Mouse (Mus musculus): ENCODE results near the gene Myo18b.

The Myo18b gene

DNA sequence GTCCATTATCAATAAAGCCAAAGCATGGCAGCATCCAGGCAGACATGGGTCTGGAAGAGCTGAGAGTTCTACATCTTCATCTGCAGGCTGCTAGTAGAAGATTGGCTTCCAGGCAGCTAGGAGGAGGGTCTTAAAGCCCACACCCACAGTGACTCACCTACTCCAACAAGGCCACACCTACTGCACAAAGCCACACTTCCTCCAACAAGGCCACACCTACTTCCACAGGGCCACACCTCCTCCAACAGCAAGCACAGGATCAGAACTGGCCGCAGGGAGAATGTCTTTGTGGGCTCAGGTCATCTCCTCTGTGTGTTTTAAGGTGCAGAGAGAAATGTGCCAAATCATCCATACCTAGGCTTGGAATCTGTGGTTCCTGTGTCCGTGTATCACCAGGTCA, 224.2 kb downstream of the Myo18b start:
- no peak for DNase-seq (ENCODE audit: low spot score)

DNA sequence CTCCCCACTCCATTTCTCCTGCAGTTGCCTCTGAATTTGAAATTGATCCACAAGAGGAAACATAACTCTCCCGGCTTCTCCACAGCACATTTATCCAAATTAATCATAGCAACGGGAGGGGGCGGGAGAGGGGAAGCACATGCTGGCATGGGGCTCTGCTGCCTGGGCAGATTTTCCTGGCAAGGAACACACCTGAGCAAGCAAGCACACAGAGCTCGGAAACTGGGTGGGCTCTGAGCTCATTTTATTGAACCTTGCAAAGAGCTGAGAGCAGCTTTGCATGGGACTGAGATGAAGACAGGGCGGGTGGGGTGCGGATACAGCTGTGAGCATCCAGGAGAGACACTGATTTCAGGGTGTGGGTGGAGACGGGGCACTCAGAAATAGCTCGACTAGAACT, 229.0 kb downstream of the Myo18b start:
- no peak for DNase-seq (ENCODE audit: low spot score)

DNA sequence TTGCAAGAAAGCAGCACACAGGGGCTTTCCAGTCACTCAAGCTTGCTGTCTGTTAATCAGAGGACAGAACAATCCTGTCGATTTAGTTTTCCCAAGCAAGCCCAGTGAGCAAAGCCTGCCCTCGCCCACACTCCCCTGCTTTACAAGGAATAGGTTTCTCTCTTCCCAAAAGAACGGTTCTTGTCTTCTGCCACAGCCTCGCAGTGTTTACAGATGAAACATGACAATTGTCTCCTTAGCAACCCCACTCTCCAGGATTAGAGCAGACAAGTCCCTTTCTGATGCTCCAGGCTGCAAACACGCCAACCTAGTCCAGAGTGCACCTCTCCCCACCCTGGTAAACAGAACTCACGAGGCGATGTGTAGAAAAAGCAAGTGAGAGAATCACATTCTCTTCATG, 230.5 kb downstream of the Myo18b start:
- no peak for DNase-seq (ENCODE audit: low spot score)

GRCm38 (mm10) chr5:112663701-112664100, 232.5 kb downstream of the Myo18b start:
- no peak for DNase-seq (ENCODE audit: low spot score)

GRCm38 (mm10) chr5:112660924-112661431, 235.2 kb downstream of the Myo18b start:
- no peak for DNase-seq (ENCODE audit: low spot score)

DNA sequence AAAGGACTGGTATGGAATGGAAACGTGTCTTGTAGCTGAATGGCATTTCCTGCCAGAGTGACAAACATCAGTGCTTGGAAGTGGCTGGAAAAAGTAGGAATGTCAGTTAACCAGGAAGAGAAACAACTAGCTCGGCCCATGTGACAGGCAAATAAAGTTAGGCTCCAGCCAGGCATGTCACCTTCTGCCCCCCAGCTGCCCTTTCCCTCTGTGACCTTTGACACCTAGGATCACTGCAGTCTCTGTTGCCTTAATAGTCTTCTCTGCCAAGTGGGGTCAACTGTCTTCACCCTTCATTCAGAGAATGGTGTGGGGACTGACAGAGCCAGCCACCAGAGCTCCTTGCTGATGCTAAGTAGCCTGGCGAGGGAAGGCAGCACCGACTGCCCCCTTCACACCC, 236.9 kb downstream of the Myo18b start:
- no peak for DNase-seq (ENCODE audit: low spot score)

DNA sequence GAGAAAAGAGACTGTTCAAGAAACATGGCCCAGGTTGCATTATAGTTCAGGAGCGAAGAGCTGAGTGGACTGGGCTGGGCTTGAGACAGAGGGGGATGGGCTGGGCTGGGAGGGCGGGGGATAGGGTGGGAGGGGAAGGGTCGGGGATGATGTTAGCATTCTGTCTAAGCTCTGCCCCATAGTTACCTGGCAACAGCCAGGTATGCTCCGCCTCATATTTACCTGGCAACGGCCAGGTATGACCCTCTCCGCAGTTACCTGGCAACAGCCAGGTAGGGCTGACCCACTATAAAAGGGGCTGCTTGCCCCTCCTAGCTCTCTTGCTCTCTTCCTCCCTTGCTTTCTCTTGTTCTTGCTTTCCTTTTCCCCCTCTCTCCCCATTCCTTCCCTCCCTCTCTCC, 239.4 kb downstream of the Myo18b start:
- no peak for DNase-seq (ENCODE audit: low spot score)

DNA sequence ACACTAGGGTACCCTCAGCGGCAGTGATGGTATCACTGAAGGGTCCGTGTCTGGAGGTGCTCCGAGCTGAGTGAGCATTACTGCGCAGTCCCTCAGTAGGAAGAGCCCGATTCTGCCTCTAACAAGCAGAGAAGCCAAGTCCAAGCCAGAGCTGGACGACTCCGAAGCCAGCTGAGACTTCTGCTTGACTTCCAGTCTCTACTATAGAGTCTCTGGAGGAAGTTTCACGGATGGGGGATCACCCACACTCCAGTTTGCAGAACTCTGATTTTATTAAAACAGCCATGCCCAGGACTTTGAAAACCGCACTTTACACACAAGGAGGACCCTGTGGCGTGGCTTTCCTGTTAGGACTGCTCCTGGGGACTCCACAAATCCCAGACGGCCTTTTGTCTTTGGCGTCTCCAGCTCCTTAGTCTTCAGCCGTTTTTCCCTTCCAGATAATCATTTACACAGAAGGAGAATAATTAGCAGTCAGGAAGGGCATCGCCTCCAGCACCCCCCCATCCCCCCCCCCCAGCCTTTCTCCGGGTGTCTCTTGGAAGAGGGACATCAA, 240.1 kb downstream of the Myo18b start:
- DNase-seq (ENCODE audit: low spot score) = no peak

DNA sequence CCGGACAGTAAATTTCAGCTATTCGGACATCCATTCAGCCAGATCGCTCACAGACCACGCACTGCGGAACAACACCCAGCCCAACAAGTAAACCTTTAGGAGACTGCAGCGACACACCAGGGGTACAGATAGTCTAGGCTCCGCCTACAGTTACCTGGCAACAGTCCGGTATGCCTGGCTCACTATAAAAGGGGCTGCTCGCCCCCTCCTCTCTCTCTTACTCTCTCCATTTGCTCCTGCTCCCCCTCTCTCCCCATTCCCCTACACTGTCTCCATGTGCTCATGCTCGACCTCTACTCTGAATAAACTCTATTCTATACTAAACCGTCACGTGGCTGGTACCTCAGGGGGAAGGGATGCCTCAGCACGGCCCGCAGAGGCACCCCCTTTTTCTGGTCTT, 240.6 kb downstream of the Myo18b start:
- no peak for DNase-seq (ENCODE audit: low spot score)

- DNase-seq (ENCODE audit: low spot score) = no peak
Observed at GRCm38 (mm10) chr5:112652036-112652435, 244.1 kb downstream of the Myo18b start.

DNA sequence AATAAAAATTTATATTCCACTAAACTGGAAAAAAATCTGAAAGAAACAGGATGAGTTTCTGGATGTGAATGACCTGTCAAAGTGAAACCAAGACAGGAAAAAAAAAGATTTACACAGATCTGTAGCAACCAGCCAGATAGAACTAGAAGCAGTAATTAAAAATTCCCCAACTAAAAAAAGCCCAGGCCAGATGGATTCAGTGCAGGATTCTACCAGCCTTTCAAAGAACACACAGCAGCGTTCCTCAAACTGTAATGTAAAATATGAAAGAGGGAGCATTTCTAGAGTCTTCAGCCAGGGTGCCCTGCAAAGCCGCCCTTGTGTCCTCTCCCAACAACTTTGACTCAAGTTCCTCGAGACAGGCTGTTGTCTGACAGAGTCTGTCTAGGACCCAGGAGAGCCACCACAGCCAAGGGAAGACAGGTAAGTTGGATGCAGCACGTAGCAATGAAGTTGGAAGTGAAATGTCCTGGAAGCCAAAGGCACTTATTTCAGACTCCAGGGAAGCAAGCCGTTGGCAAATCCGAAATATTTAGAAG, 246.9 kb downstream of the Myo18b start:
- DNase-seq (ENCODE audit: low spot score) = no peak

DNA sequence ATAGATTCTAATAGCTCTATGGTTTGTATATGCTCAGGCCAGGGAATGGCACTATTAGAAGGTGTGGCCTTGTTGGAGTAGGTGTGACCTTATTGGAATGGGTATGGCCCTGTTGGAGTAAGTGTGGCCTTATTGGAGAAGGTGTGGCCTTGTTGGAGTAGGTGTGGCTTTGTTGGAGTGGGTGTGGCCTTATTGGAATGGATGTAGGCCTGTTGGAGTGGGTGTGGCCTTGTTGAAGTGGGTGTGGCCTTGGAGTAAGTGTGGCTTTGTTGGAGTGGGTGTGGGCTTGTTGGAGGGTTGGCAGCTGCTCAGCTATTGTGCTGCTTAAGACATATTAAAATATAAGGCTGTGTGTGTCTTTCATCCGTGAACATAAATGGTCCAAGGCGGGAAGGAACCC, 249.3 kb downstream of the Myo18b start:
- DNase-seq (ENCODE audit: low spot score) = no peak

DNA sequence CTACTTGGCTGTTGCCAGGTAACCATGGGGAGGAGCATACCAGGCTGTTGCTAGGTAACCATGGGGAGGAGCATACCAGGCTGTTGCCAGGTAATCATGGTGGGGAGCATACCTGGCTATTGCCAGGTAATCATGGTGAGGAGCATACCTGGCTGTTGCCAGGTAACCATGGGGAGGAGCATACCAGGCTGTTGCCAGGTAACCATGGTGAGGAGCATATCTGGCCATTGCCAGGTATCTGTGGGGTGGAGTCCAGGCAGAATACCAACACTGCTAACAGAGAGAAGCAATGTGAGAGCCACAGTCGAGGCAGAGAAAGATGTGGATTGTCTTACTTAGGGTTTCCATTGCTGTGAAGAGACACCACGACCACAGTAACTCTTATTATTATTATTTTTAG, 250.6 kb downstream of the Myo18b start:
- no peak for DNase-seq (ENCODE audit: low spot score)

- no peak for DNase-seq (ENCODE audit: low spot score)
Observed at GRCm38 (mm10) chr5:112643533-112644272, 252.5 kb downstream of the Myo18b start.

GRCm38 (mm10) chr5:112642731-112643130, 253.4 kb downstream of the Myo18b start:
- no peak for DNase-seq (ENCODE audit: low spot score)

GRCm38 (mm10) chr5:112641770-112642169, 254.4 kb downstream of the Myo18b start:
- no peak for DNase-seq (ENCODE audit: low spot score)

DNA sequence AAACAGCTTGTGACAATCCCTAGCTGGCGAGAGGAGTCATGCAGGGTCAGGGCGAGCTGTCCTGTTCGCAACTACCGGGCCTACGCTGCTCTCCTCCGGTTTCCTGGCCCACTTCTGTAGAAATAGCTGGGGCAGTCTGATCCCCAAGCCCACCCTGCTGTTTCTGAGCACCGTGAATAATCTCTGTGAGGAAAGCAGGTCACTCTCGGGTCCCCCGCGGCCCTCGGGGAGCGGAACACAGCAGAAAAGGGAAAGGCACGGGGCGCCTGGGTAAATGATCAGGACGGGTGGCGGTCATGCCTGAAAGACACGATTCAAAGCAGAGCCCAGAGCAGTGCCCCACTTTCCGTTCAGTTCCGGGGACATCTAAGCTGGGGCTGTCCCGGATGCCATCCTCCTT, 255.0 kb downstream of the Myo18b start:
- no peak for DNase-seq (ENCODE audit: low spot score)

- no peak for DNase-seq (ENCODE audit: low spot score)
Observed at GRCm38 (mm10) chr5:112640651-112641050, 255.5 kb downstream of the Myo18b start.

All from layer of hippocampus, adult 9-10 months (tissue).